9 mouse cellular contexts compared by ENCODE assay signal in the genomic region with DNA sequence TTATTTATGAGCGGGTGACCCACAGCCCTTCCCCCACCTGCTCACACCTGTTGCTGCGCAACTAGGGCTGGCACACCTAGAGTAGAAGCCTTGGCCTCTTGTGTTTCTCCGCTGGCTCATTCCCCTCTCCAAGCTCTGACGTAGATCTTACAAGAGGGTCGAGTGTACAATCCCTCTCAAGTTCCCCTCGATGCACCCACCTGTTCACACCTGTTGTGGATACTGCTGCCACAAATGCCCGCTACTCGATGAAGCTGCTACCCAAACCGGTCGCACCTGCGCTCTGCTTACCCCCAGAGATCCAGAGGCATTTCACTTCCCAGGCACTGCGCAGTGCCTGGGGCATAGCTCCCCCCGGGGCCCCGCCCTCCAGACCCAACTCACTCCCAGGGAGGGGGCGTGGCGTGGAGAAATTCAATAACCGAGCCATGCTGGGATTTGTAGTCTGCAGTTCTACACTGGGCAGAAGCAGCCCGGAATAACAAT. TPM values are rescaled to one million over a fixed set of nuclear protein-coding genes. Genes with fewer than 3 reads are reported as not detected.
DNase-seq lines count a peak whose midpoint lies in the region; ATAC-seq and TF ChIP-seq lines count a peak whose summit lies in the region.
"Had no signal": no experiment of that assay in that cellular context is flagged by ENCODE, and none has a peak within 500 bp of the region (broad histone marks: within the 10 kb centered on the region; RNA-seq: fewer than 3 reads in every experiment).

No protein-coding gene starts in this region.

- H3K36me3 ChIP-seq in neural tube, embryonic 11.5 days (ENCODE audit: control insufficient read depth, insufficient read depth, low read length) = no peaks in the 10 kb centered on the region
- H3K36me3 ChIP-seq in embryonic facial prominence, embryonic 10.5 days (replicated peaks) = no peaks in the 10 kb centered on the region
- no peaks in the 10 kb centered on the region for H3K36me3 ChIP-seq in hindbrain, embryonic 14.5 days (replicated peaks; ENCODE audit: control insufficient read depth, insufficient read depth)
- H3K36me3 ChIP-seq in midbrain, postnatal 0 days (ENCODE audit: insufficient read depth, low read length) = no peaks in the 10 kb centered on the region

- WGBS in neural tube, embryonic 11.5 days = 35% methylated on average over 18 of the region's 18 CpGs
- 30% methylated on average over 18 of the region's 18 CpGs for WGBS in embryonic facial prominence, embryonic 10.5 days
- 34% methylated on average over 18 of the region's 18 CpGs for WGBS in hindbrain, embryonic 14.5 days
- 35% methylated on average over 18 of the region's 18 CpGs for WGBS in midbrain, postnatal 0 days

- no peaks in the 10 kb centered on the region for H3K27me3 ChIP-seq in neural tube, embryonic 11.5 days (ENCODE audit: control insufficient read depth, insufficient read depth, low read length)
- H3K27me3 ChIP-seq in embryonic facial prominence, embryonic 10.5 days (replicated peaks; ENCODE audit: low read depth, poor library complexity, severe bottlenecking) = no peaks in the 10 kb centered on the region
- H3K27me3 ChIP-seq in hindbrain, embryonic 14.5 days (ENCODE audit: control insufficient read depth, insufficient read depth, low read length) = no peaks in the 10 kb centered on the region
- no peaks in the 10 kb centered on the region for H3K27me3 ChIP-seq in midbrain, postnatal 0 days (ENCODE audit: insufficient read depth, low read length)

- no peak for TF ChIP-seq CTCF in midbrain, postnatal 0 days (IDR thresholded peaks at IDR 0.05)

- ATAC-seq in neural tube, embryonic 11.5 days (ENCODE audit: insufficient read depth, low FRiP score, low TSS enrichment) = no peak
- no peak for ATAC-seq in hindbrain, embryonic 14.5 days (ENCODE audit: low FRiP score)
- ATAC-seq in midbrain, postnatal 0 days (ENCODE audit: low FRiP score) = no peak

- H3K4me1 ChIP-seq in neural tube, embryonic 11.5 days (ENCODE audit: control insufficient read depth, insufficient read depth, low read length) = peaks cover 13% of the 10 kb centered on the region; the same call in 1 of the 2 replicates
- H3K4me1 ChIP-seq in embryonic facial prominence, embryonic 10.5 days = peaks cover 40% of the 10 kb centered on the region
- H3K4me1 ChIP-seq in hindbrain, embryonic 14.5 days (replicated peaks; ENCODE audit: control insufficient read depth, insufficient read depth, low read length) = 0 out of 2 replicates have a peak, but pooled peaks cover 3% of the 10 kb centered on the region
- H3K4me1 ChIP-seq in midbrain, postnatal 0 days (ENCODE audit: insufficient read depth, low read length) = no peaks in the 10 kb centered on the region

- H3K27ac ChIP-seq in neural tube, embryonic 11.5 days (ENCODE audit: low read depth, low read length) = no peak overlapping the region
- H3K27ac ChIP-seq in embryonic facial prominence, embryonic 10.5 days (replicated peaks) = no peak overlapping the region
- H3K27ac ChIP-seq in hindbrain, embryonic 14.5 days = no peak overlapping the region
- no peak overlapping the region for H3K27ac ChIP-seq in midbrain, postnatal 0 days (ENCODE audit: low read depth, low read length)

- H3K9ac ChIP-seq in neural tube, embryonic 11.5 days (ENCODE audit: low read length) = no peak overlapping the region
- H3K9ac ChIP-seq in hindbrain, embryonic 14.5 days = no peak overlapping the region
- H3K9ac ChIP-seq in midbrain, postnatal 0 days (replicated peaks; ENCODE audit: low read length, poor library complexity, severe bottlenecking) = no peak overlapping the region

- DNase-seq in neural tube, embryonic 11.5 days (ENCODE audit: low spot score) = peak; percentile 48
- DNase-seq in neural tube, embryonic 10.5 days (ENCODE audit: extremely low spot score, low spot score) = no peak
- DNase-seq in embryonic facial prominence, embryonic 10.5 days (ENCODE audit: low spot score) = peak; percentile 60
- DNase-seq in hindbrain, embryonic 14.5 days (ENCODE audit: low spot score) = no peak
- DNase-seq in liver = peak; percentile 52
- peak; percentile 31 for DNase-seq in midbrain, postnatal 0 days (ENCODE audit: low spot score)
- no peak for DNase-seq in frontal cortex, postnatal 10 days (ENCODE audit: low spot score in 2 of 2)
- DNase-seq in natural killer cell, adult 2 months (ENCODE audit: low spot score in 2 of 2) = no peak

- 0 out of 2 replicates have a peak overlapping the region, but pooled peaks have one; percentile 22 for H3K4me2 ChIP-seq in neural tube, embryonic 11.5 days (ENCODE audit: low read depth)
- peak overlapping the region; percentile 26; the same call in 1 of the 2 replicates for H3K4me2 ChIP-seq in hindbrain, embryonic 14.5 days (replicated peaks)
- peak overlapping the region; percentile 36 for H3K4me2 ChIP-seq in midbrain, postnatal 0 days (ENCODE audit: low read depth, low read length, poor library complexity, severe bottlenecking)

- no peak overlapping the region for H3K4me3 ChIP-seq in neural tube, embryonic 11.5 days (ENCODE audit: low read depth, low read length)
- H3K4me3 ChIP-seq in embryonic facial prominence, embryonic 10.5 days = peak overlapping the region; percentile 33; the same call in 1 of the 2 replicates
- no peak overlapping the region for H3K4me3 ChIP-seq in hindbrain, embryonic 14.5 days (replicated peaks; ENCODE audit: low read length)
- no peak overlapping the region for H3K4me3 ChIP-seq in midbrain, postnatal 0 days (ENCODE audit: low read depth, low read length)
- H3K4me3 ChIP-seq: megakaryocyte, embryonic 14.5 days had no signal

- H3K9me3 ChIP-seq in neural tube, embryonic 11.5 days (ENCODE audit: control insufficient read depth, low read length) = no peaks in the 10 kb centered on the region
- no peaks in the 10 kb centered on the region for H3K9me3 ChIP-seq in embryonic facial prominence, embryonic 10.5 days
- H3K9me3 ChIP-seq in hindbrain, embryonic 14.5 days (ENCODE audit: control insufficient read depth, low read length) = no peaks in the 10 kb centered on the region
- H3K9me3 ChIP-seq in midbrain, postnatal 0 days (ENCODE audit: low read length) = no peaks in the 10 kb centered on the region
- H3K9me3 ChIP-seq: megakaryocyte, embryonic 14.5 days had no signal

RNA-seq across cellular contexts. Expression of gene Plekhb1, which starts 4.1 kb away (rescaled TPM):
- 7.9 and 8.4 TPM in 2 replicates for polyA plus RNA-seq in neural tube, embryonic 11.5 days (2014; fragmentation: Nextera tagmentation; extraction: Ambion mirVana)
- 4.7 and 4.8 TPM in 2 replicates for polyA plus RNA-seq in embryonic facial prominence, embryonic 10.5 days (2016; fragmentation: Nextera tagmentation; extraction: Ambion mirVana)
- 18.7 and 20.9 TPM in 2 replicates for polyA plus RNA-seq in hindbrain, embryonic 14.5 days (2014; fragmentation: Nextera tagmentation; extraction: Ambion mirVana)
- 25.4 and 46.1 TPM in 2 replicates for total RNA-seq in midbrain, postnatal 0 days (2014; rRNA removed)
- polyA plus RNA-seq in midbrain, postnatal 0 days (2015; fragmentation: Nextera tagmentation; extraction: Ambion mirVana) = 25.4 and 29.9 TPM in 2 replicates

RNA-seq across cellular contexts. Expression of gene Fam168a, which starts 48.3 kb away (rescaled TPM):
- polyA plus RNA-seq in neural tube, embryonic 11.5 days (2014; fragmentation: Nextera tagmentation; extraction: Ambion mirVana) = 45.2 and 56.6 TPM in 2 replicates
- polyA plus RNA-seq in embryonic facial prominence, embryonic 10.5 days (2016; fragmentation: Nextera tagmentation; extraction: Ambion mirVana) = 30.3 and 31.6 TPM in 2 replicates
- polyA plus RNA-seq in hindbrain, embryonic 14.5 days (2014; fragmentation: Nextera tagmentation; extraction: Ambion mirVana) = 117 and 124 TPM in 2 replicates
- 150 and 163 TPM in 2 replicates for total RNA-seq in midbrain, postnatal 0 days (2014; rRNA removed)
- polyA plus RNA-seq in midbrain, postnatal 0 days (2015; fragmentation: Nextera tagmentation; extraction: Ambion mirVana) = 105 and 106 TPM in 2 replicates

RNA-seq across cellular contexts. Expression of gene Mrpl48, which starts 50.0 kb away (rescaled TPM):
- 57.4 and 60.8 TPM in 2 replicates for polyA plus RNA-seq in neural tube, embryonic 11.5 days (2014; fragmentation: Nextera tagmentation; extraction: Ambion mirVana)
- polyA plus RNA-seq in embryonic facial prominence, embryonic 10.5 days (2016; fragmentation: Nextera tagmentation; extraction: Ambion mirVana) = 56.6 and 58.2 TPM in 2 replicates
- polyA plus RNA-seq in hindbrain, embryonic 14.5 days (2014; fragmentation: Nextera tagmentation; extraction: Ambion mirVana) = 86.0 and 89.5 TPM in 2 replicates
- 33.9 and 47.8 TPM in 2 replicates for total RNA-seq in midbrain, postnatal 0 days (2014; rRNA removed)
- 89.8 and 91.5 TPM in 2 replicates for polyA plus RNA-seq in midbrain, postnatal 0 days (2015; fragmentation: Nextera tagmentation; extraction: Ambion mirVana)

RNA-seq across cellular contexts. Expression of gene Rab6a, which starts 50.9 kb away (rescaled TPM):
- 194 and 200 TPM in 2 replicates for polyA plus RNA-seq in neural tube, embryonic 11.5 days (2014; fragmentation: Nextera tagmentation; extraction: Ambion mirVana)
- 92.1 and 92.3 TPM in 2 replicates for polyA plus RNA-seq in embryonic facial prominence, embryonic 10.5 days (2016; fragmentation: Nextera tagmentation; extraction: Ambion mirVana)
- 321 and 383 TPM in 2 replicates for polyA plus RNA-seq in hindbrain, embryonic 14.5 days (2014; fragmentation: Nextera tagmentation; extraction: Ambion mirVana)
- 289 and 352 TPM in 2 replicates for total RNA-seq in midbrain, postnatal 0 days (2014; rRNA removed)
- polyA plus RNA-seq in midbrain, postnatal 0 days (2015; fragmentation: Nextera tagmentation; extraction: Ambion mirVana) = 340 and 363 TPM in 2 replicates

Comparison
In these comparisons a context has a peak if more than half of its experiments do, and no peak if none do; other contexts are left out.
1. DNase-seq: peak in neural tube, embryonic 11.5 days (single experiment), embryonic facial prominence, embryonic 10.5 days (single experiment), liver (single experiment) and midbrain, postnatal 0 days (single experiment); none in neural tube, embryonic 10.5 days (single experiment), hindbrain, embryonic 14.5 days (single experiment), frontal cortex, postnatal 10 days (0 of 2) and natural killer cell, adult 2 months (0 of 2).
2. Peak in every context shown above with its lines, with median percentiles within 50 percentile points of each other: H3K4me2 ChIP-seq.